Mouse (Mus musculus) adrenal gland, postnatal 36 days (tissue): ENCODE results near the gene Soga3. TPM values are rescaled to one million over a fixed set of nuclear protein-coding genes. Genes with fewer than 3 reads are reported as not detected.
A peak's percentile ranks its signal among the peaks of the same experiment; 100 is the strongest.

ENCODE experiments used
- DNase-seq, 2 experiments: peaks; one replicate each; pipeline ENCODE4 v3.0.0; 2021; ENCODE audit warnings: mixed read lengths in 1 of 2
- total RNA-seq, 2 experiments: library from RNA; stranded (reverse); gene quantifications; 2 replicates each; pipeline ENCODE4 v1.2.3; 2021

Soga3 gene
- total RNA-seq, 2 experiments from 2014 or later = 4.6 to 8.2 TPM

DNA sequence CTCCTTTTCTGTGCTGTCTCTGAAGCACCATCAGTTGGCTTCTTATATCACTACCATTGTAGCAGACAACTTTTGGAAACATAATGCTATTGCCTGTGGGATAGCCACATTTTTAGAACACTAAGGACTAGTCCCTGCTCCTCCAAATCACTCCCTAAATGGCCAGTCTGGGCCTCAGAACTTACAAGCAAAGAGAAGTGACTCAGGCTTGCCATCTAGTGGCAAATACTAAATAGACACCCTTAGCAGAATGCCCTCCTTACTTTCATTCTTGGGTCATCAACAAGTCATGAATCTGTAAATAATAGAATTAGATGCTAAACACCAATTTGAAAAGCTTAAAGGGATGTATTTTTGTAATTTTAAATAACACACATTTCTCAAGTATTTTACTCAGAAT lies 63.1 kb downstream of the Soga3 start:
- DNase-seq = peak in 1 of 2 experiments; percentile 29

DNA sequence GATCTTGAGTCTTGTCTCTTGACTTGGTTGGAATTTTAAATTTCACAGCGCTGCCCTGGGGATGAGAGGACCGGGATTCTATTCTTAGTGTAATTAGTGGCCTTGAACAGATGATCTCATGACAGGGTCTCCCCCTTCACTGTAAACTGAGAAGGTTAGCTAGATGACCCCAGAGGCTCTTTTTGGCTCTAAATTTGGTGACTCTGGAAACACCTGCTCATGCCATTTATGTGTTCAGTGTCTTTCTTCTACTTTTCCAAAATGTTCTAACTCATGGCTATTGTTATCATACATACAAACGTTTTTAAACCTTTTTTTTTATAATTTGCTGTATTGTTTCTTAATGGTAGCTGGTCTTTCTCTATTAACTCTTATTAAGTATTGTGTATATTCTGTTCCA lies 65.1 kb downstream of the Soga3 start:
- no peak for DNase-seq

DNA sequence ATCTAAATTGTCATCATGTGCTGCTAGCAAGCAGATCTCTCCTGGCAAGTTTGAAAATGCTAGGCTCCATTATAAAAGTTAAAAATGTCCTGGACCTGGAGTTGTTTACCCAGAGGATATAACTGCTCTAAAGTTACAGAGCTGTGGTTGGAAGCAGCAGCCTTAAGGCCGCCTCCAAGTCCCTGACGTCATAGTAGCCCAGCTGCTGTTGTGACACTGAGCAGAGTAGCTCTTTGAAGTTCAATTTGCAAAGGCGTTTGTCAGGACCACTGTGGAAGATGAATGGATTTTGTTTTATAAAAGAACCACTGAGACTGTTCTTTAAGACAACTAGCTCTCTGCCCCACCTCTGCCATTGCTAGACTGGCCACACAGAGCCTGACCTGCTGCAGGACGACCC lies 67.8 kb downstream of the Soga3 start, which contains the start of gene 9330159F19Rik:
TSS of gene 9330159F19Rik (plus strand) at position 154 of the 400 bp plus-strand sequence.
- peak; percentile 18 to 52 for DNase-seq

DNA sequence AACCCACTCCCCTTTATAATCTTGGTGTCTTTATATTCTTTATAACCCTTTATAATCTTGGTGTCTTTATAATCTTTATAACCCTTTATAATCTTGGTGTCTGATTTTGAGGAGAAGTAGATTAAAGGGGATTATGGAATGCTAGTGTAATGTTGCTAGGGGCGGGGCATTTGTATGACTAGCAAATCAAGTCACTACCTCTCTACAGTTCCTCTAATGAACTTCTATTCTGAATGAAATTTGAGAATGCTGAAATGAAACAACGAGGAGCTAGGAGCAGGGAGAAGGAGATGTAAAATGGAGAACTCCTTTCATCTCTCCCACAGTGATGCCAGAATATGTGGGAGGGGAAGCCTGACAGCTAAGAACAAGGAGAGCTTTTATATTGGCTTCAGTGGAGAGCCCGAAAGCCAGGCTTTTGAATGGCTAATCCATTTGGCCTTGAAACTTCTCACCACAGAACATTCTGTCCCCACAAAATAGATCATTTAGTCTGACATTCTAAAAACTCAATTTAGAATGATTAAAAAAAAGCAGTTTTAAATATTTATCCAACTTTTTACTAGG lies 70.0 kb downstream of the Soga3 start:
- peak in 1 of 2 experiments; percentile 46 for DNase-seq

DNA sequence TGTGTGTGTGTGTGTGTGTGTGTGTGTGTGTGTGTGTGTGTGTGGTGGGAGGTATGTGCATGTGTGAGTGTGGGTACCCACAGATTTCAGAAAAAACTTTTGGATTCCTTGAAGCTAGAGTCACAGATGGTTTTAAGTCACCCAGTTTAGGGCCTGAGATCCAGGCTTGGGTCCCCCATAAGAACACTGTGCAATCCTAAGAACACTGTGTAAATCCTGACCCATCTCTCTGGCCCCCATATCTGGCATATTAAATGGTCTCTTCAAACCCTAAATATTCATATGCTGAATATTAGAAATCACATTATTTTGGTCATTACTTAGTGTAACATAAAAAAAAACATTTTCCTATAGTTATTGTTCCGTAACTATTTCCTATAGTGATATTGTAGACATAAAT lies 73.3 kb downstream of the Soga3 start:
- DNase-seq = no peak

DNA sequence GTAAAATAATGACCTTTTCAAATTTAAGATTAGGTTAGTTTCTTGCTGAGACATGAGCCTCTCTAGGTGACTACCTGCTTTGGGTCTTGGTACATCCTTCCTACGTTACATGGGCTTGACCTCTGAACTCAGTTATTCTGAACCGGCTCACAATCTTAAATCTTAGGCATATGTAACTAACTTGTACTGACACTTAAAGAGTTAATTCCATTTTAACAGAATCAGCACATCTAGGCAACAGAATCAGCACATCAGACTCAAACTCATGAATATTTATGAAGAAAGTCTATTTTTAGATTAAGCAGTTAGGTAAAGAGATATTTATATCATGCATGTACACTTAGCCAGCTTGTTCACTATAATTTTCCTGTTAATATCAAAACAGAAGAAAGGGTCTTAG lies 73.8 kb downstream of the Soga3 start:
- DNase-seq = no peak

DNA sequence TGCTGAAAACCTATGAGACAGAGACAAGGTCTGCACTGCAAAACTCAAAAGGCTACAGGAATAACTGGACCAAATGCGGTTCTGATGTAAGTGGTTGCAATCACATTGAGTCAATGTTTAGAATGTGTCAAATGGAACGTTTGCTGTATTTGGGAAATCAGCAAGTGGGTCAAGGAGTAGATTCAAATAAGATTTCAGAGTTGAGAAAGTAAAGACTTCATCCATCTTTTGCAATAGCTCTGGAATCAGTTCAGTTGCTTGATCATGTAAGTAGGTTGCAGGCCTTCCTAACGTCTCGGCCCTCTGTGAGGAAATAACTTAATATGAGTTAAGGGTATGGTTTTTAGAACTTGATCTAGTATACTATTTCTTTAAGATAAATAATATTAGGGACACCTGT lies 81.7 kb downstream of the Soga3 start:
- no peak for DNase-seq

DNA sequence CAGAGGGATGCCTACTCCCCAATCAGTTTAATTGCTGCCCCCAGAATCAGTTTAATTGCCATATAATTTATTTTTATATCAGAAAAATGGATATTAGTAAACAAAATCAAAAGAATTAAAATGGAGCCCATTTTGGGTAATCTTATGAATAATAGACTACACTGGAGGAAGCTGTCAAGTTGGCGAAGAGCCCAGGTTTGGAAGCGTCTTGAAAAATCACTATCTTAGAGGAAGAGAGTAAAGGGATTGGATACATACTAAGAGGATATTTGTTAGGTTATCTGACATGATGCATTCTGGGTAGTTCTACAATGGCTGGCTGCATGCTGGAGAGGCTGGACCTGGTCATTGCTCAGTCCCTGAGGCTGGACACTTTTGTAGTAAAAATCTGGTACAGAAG lies 87.6 kb downstream of the Soga3 start:
- no peak for DNase-seq

Other genes with a start within 250 kb of the Soga3 start
- not detected for gene 2310057J18Rik, start 157.5 kb upstream of the Soga3 start, total RNA-seq
- 1 to 10 TPM; 1.1 to 1.3 TPM for gene Gm49353, start 55.1 kb downstream of the Soga3 start, total RNA-seq
- 1 to 10 TPM; 2.5 to 5.7 TPM for gene 9330159F19Rik, start 67.8 kb downstream of the Soga3 start, total RNA-seq
- 100 to 1,000 TPM; 131 to 149 TPM for gene Echdc1, start 169.3 kb downstream of the Soga3 start, total RNA-seq
- gene Rnf146, start 218.6 kb downstream of the Soga3 start, total RNA-seq = 10 to 100 TPM; 52.0 to 52.3 TPM